Mouse (Mus musculus) CH12.LX (cell line): ENCODE data around the gene Shpk. TPM values are rescaled to one million over a fixed set of nuclear protein-coding genes. Genes with fewer than 3 reads are reported as not detected.

Experiments
- DNase-seq: peaks from one replicate; pipeline ENCODE4 v3.0.0-alpha.2; 2013; ENCODE audit errors: extremely low read depth
- H3K27ac ChIP-seq: 2 replicates; pipeline ENCODE4 v1.5.1; 2012; ENCODE audit warnings: low read depth, mild to moderate bottlenecking, control low read depth, moderate library complexity; ENCODE audit not compliant: insufficient read depth
- H3K27me3 ChIP-seq: replicated peaks from 2 replicates; pipeline ENCODE3; 2012; ENCODE audit warnings: inconsistent platforms
- H3K36me3 ChIP-seq, 2 experiments: replicated peaks in 1 of 2; 2 replicates each; pipeline versions ENCODE3 to v1.6.1; 2012; ENCODE audit warnings: inconsistent platforms in 1 of 2, low read length in 1 of 2, mild to moderate bottlenecking in 1 of 2, mixed read lengths in 1 of 2, moderate library complexity in 1 of 2; ENCODE audit not compliant: control insufficient read depth in 1 of 2, insufficient read depth in 1 of 2
- H3K4me1 ChIP-seq, 2 experiments: 2 replicates each; pipeline ENCODE4 v1.6.1; 2012; ENCODE audit warnings: inconsistent platforms in 1 of 2, moderate library complexity in 1 of 2; ENCODE audit not compliant: insufficient read depth in 2 of 2, control insufficient read depth in 1 of 2
- H3K4me2 ChIP-seq: 2 replicates; pipeline ENCODE4 v1.6.1; 2012; ENCODE audit warnings: low read depth, mild to moderate bottlenecking, control low read depth; ENCODE audit not compliant: poor library complexity, insufficient read depth, severe bottlenecking
- H3K4me3 ChIP-seq, 3 experiments: fragments of 150-350 bp in 1 of 3; sonication (generic) in 1 of 3; replicated peaks in 1 of 3; 2 replicates each; pipeline versions ENCODE3 to v1.5.1; 2011 to 2012; ENCODE audit warnings: low read depth in 2 of 3, low read length in 2 of 3, mild to moderate bottlenecking in 2 of 3, moderate library complexity in 2 of 3, control low read depth in 1 of 3, improper control_type of control experiment in 1 of 3, inconsistent platforms in 1 of 3, mixed read lengths in 1 of 3; ENCODE audit not compliant: poor library complexity in 1 of 3
- H3K79me2 ChIP-seq: replicated peaks from 2 replicates; pipeline ENCODE4 v1.6.1; 2012; ENCODE audit warnings: mild to moderate bottlenecking, moderate library complexity; ENCODE audit not compliant: control insufficient read depth, poor library complexity, insufficient read depth, severe bottlenecking; ENCODE audit errors: extremely low read depth
- H3K9ac ChIP-seq: 2 replicates; pipeline ENCODE4 v1.6.1; 2012; ENCODE audit warnings: low read depth, mild to moderate bottlenecking, control low read depth, moderate library complexity; ENCODE audit not compliant: insufficient read depth
- H3K9me3 ChIP-seq: replicated peaks from 2 replicates; pipeline ENCODE3; 2012; ENCODE audit warnings: low read length, inconsistent platforms, mixed read lengths
- CHD1 ChIP-seq: IDR thresholded peaks from 2 replicates; pipeline ENCODE4 v1.6.1; 2012; ENCODE audit warnings: low read depth, low read length, improper control_type of control experiment, inconsistent platforms
- CHD2 ChIP-seq: IDR thresholded peaks from 2 replicates; pipeline ENCODE4 v1.6.1; 2011; ENCODE audit warnings: low read length, improper control_type of control experiment
- CTCF ChIP-seq, 2 experiments: IDR thresholded peaks in 1 of 2; conservative IDR thresholded peaks in 1 of 2; 2 replicates each; pipeline ENCODE4 v1.5.1; 2011 to 2012; ENCODE audit warnings: low read depth in 2 of 2, low read length in 2 of 2, improper control_type of control experiment in 1 of 2, inconsistent platforms in 1 of 2, mild to moderate bottlenecking in 1 of 2, moderate library complexity in 1 of 2
- E2F4 ChIP-seq: IDR thresholded peaks from 2 replicates; pipeline ENCODE4 v1.6.1; 2011; ENCODE audit warnings: low read depth, low read length, improper control_type of control experiment; ENCODE audit not compliant: insufficient replicate concordance
- ELF1 ChIP-seq: IDR thresholded peaks from 2 replicates; pipeline ENCODE4 v1.6.1; 2014; ENCODE audit warnings: low read depth, mild to moderate bottlenecking, inconsistent platforms, low read length, improper control_type of control experiment
- EP300 ChIP-seq: IDR thresholded peaks from 2 replicates; pipeline ENCODE4 v1.6.1; 2011; ENCODE audit warnings: low read length, improper control_type of control experiment
- ETS1 ChIP-seq: conservative IDR thresholded peaks from 2 replicates; pipeline ENCODE4 v1.6.1; 2012; ENCODE audit warnings: low read depth, mild to moderate bottlenecking, inconsistent platforms, low read length, improper control_type of control experiment, moderate library complexity
- HCFC1 ChIP-seq: IDR thresholded peaks from 2 replicates; pipeline ENCODE4 v1.6.1; 2012; ENCODE audit warnings: low read depth, mild to moderate bottlenecking, inconsistent platforms, low read length, improper control_type of control experiment
- JUN ChIP-seq: IDR thresholded peaks from 2 replicates; pipeline ENCODE4 v1.6.1; 2011; ENCODE audit warnings: low read depth, mild to moderate bottlenecking, low read length, improper control_type of control experiment, moderate library complexity; ENCODE audit not compliant: insufficient read depth
- KAT2A ChIP-seq: IDR thresholded peaks from 2 replicates; pipeline ENCODE4 v1.6.1; 2012; ENCODE audit warnings: low read length, improper control_type of control experiment, inconsistent platforms; ENCODE audit not compliant: insufficient replicate concordance
- MAFK ChIP-seq: IDR thresholded peaks from 2 replicates; pipeline ENCODE4 v1.6.1; 2011; ENCODE audit warnings: low read length, improper control_type of control experiment; ENCODE audit not compliant: insufficient replicate concordance
- MAX ChIP-seq: IDR thresholded peaks from 2 replicates; pipeline ENCODE4 v1.6.1; 2011; ENCODE audit warnings: low read length, improper control_type of control experiment
- MEF2A ChIP-seq: IDR thresholded peaks from 2 replicates; pipeline ENCODE4 v1.6.1; 2014; ENCODE audit warnings: low read depth, mild to moderate bottlenecking, inconsistent platforms, low read length, improper control_type of control experiment, borderline replicate concordance
- MXI1 ChIP-seq: IDR thresholded peaks from 2 replicates; pipeline ENCODE4 v1.6.1; 2011; ENCODE audit warnings: mild to moderate bottlenecking, low read depth, low read length, improper control_type of control experiment
- NELFE ChIP-seq: IDR thresholded peaks from 2 replicates; pipeline ENCODE4 v1.6.1; 2011; ENCODE audit warnings: low read depth, low read length, improper control_type of control experiment
- PAX5 ChIP-seq: IDR thresholded peaks from 2 replicates; pipeline ENCODE4 v1.6.1; 2012; ENCODE audit warnings: low read length, inconsistent platforms, mixed read lengths
- POLR2A ChIP-seq: IDR thresholded peaks from 2 replicates; pipeline ENCODE4 v1.6.1; 2011; ENCODE audit warnings: low read depth, mild to moderate bottlenecking, improper control_type of control experiment, low read length
- POLR2AphosphoS2 ChIP-seq: IDR thresholded peaks from 2 replicates; pipeline ENCODE4 v1.6.1; 2011; ENCODE audit warnings: low read depth, low read length, improper control_type of control experiment
- SIN3A ChIP-seq: IDR thresholded peaks from 2 replicates; pipeline ENCODE4 v1.6.1; 2012; ENCODE audit warnings: low read length, improper control_type of control experiment, inconsistent platforms
- SMC3 ChIP-seq: IDR thresholded peaks from 2 replicates; pipeline ENCODE4 v1.6.1; 2011; ENCODE audit warnings: low read depth, low read length, improper control_type of control experiment
- TBP ChIP-seq: conservative IDR thresholded peaks from 2 replicates; pipeline ENCODE4 v1.6.1; 2011; ENCODE audit warnings: low read depth, low read length, improper control_type of control experiment
- UBTF ChIP-seq: IDR thresholded peaks from 2 replicates; pipeline ENCODE4 v1.6.1; 2012; ENCODE audit warnings: low read depth, mild to moderate bottlenecking, inconsistent platforms, low read length, improper control_type of control experiment, moderate library complexity
- USF2 ChIP-seq: conservative IDR thresholded peaks from 2 replicates; pipeline ENCODE4 v1.6.1; 2011; ENCODE audit warnings: low read depth, low read length, improper control_type of control experiment
- ZNF384 ChIP-seq: IDR thresholded peaks from 2 replicates; pipeline ENCODE4 v1.6.1; 2012; ENCODE audit warnings: low read depth, low read length, improper control_type of control experiment, inconsistent platforms
- dilution Hi-C: fragments of 300-500 bp; cut with MboI; formaldehyde crosslinking; loops from 2 replicates; pipeline ENCODE4 v1.14.3; 2020; ENCODE audit warnings: low sequenced_read_pairs; ENCODE audit not compliant: extremely low pct_unique_long_range_greater_than_20kb, extremely low pct_ligation_motif_present
- in situ Hi-C: fragments of 300-500 bp; cut with MboI; formaldehyde crosslinking; loops from 3 replicates; pipeline ENCODE4 v1.14.3; 2019; ENCODE audit warnings: low sequenced_read_pairs, low pct_ligation_motif_present, low pct_unique_long_range_greater_than_20kb, mixed read lengths
- polyA plus RNA-seq: library from polyadenylated mRNA; unstranded; fragments of >175 nt; gene quantifications from 2 replicates; pipeline ENCODE4 v1.2.1, GENCODE M21; 2012; ENCODE audit warnings: low read depth; ENCODE audit not compliant: insufficient read length
- total RNA-seq, 2 experiments: library from RNA; depleted of rRNA; stranded (reverse); fragments of 300-350 nt in 1 of 2; fragments of >200 nt in 1 of 2; gene quantifications; 2 replicates each; pipeline ENCODE4 v1.2.3; 2012 to 2014

The Shpk gene
- total and polyA plus RNA-seq, 3 experiments, result 0.83 to 1.8 (median 1.4) TPM

DNA sequence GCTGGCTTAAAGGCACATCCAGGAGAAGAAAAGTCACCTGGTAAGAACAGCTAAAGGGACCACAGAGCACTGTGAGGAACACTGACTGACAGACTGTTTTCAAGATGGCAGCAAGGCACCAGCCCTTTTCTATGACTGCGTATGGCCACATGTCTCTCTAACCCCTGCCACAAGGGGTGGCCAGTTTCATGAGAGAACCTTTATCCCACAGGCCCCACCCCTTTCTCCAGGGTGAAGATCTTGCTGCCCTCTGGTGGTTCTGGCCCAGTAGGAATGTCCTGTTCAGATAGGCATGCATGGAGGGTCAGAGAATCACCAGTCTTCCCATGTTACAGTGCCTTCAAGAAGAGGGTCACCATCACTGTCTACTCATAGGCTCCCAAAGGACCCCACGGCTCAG lies 24.7 kb downstream of the Shpk start (continued):
- TF ChIP-seq MEF2A, result no peak
- TF ChIP-seq ETS1, result no peak
- TF ChIP-seq MAFK, result no peak
- no peak; the same call in 1 of the 2 replicates for TF ChIP-seq NELFE
- peak; percentile 41; the same call in 1 of the 2 replicates for TF ChIP-seq MAX
- peak in 1 of 2 experiments; percentile 87; a peak in 2 of 4 replicates for TF ChIP-seq CTCF (conservative IDR thresholded peaks at IDR 0.05 in 1 of 2, IDR thresholded peaks at IDR 0.05 in 1 of 2; ENCODE audit: low read depth in 2 of 2, low read length in 2 of 2)
- peak; percentile 62 for TF ChIP-seq SMC3
- TF ChIP-seq KAT2A, result no peak
- no peak for TF ChIP-seq UBTF
- no peak for TF ChIP-seq POLR2A
- TF ChIP-seq, all 38 proteins: peak for 6

GRCm38 (mm10) chr11:73225856-73226255 lies 26.6 kb downstream of the Shpk start:
- no peaks in the 10 kb centered on the region for H3K4me1 ChIP-seq
- H3K4me3 ChIP-seq, result no peak overlapping the region
- H3K36me3 ChIP-seq, result no peaks in the 10 kb centered on the region
- dilution Hi-C loops (no loop called here), in situ Hi-C loops (no loop called here)
- peaks cover 49% of the 10 kb centered on the region for H3K27me3 ChIP-seq
- no peak for TF ChIP-seq CTCF (conservative IDR thresholded peaks at IDR 0.05 in 1 of 2, IDR thresholded peaks at IDR 0.05 in 1 of 2; ENCODE audit: low read depth in 2 of 2, low read length in 2 of 2)
- no peak for TF ChIP-seq ELF1
- no peak for TF ChIP-seq ZNF384
- TF ChIP-seq CHD2, result no peak
- TF ChIP-seq MEF2A, result no peak
- TF ChIP-seq TBP, result no peak
- no peak for TF ChIP-seq POLR2AphosphoS2
- no peak for TF ChIP-seq MAFK
- no peak for TF ChIP-seq EP300
- no peak for TF ChIP-seq USF2
- H3K9me3 ChIP-seq, result peaks cover 3% of the 10 kb centered on the region
- no peak overlapping the region for H3K4me2 ChIP-seq
- DNase-seq, result no peak
- no peak overlapping the region for H3K9ac ChIP-seq
- no peak overlapping the region for H3K27ac ChIP-seq
- no peaks in the 10 kb centered on the region for H3K79me2 ChIP-seq

DNA sequence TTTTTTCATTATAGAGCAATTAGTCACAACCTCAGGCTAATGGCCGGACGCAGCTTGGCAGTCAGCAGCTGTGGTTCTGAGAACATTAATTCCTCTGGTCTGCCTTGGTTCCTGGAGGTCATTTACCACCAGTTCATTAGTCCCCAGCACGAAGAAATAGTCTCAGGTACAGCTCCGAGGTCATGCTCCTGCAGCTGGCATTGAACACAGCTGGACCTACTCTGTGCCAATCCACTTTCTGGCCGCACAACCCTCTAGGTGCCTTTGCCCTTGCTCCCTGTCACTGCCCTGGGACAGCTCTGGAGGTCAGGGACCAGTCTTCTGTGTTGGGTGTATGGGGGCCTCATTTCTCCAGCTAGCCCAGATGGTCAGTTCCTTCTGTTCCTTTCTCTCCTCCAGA lies 29.6 kb downstream of the Shpk start:
- TF ChIP-seq POLR2AphosphoS2 (no peak), MEF2A (no peak), JUN (no peak), MXI1 (no peak), ETS1 (no peak), KAT2A (no peak), MAFK (no peak), E2F4 (no peak), PAX5 (no peak), HCFC1 (no peak), CHD1 (no peak), SIN3A (no peak), CTCF (conservative IDR thresholded peaks at IDR 0.05 in 1 of 2, IDR thresholded peaks at IDR 0.05 in 1 of 2; ENCODE audit: low read depth in 2 of 2, low read length in 2 of 2) (no peak), ELF1 (no peak)
- TF ChIP-seq, all 38 proteins: peak for 0
- Histone ChIP-seq H3K4me2 (no peak overlapping the region), H3K9ac (no peak overlapping the region), H3K36me3 (no peaks in the 10 kb centered on the region), H3K27me3 (peaks cover 77% of the 10 kb centered on the region), H3K27ac (no peak overlapping the region), H3K9me3 (no peaks in the 10 kb centered on the region), H3K4me3 (no peak overlapping the region), H3K79me2 (no peaks in the 10 kb centered on the region), H3K4me1 (no peaks in the 10 kb centered on the region)
- dilution Hi-C loops, result no loop called here
- in situ Hi-C loops, result no loop called here
- no peak for DNase-seq
